Mouse (Mus musculus): ENCODE results near the gene Slc31a1. TPM values are rescaled to one million over a fixed set of nuclear protein-coding genes. Genes with fewer than 3 reads are reported as not detected.

The Slc31a1 gene
- polyA plus RNA-seq (2016; fragmentation: Nextera tagmentation; extraction: Ambion mirVana) = 46.9 and 53.6 TPM in 2 replicates

DNA sequence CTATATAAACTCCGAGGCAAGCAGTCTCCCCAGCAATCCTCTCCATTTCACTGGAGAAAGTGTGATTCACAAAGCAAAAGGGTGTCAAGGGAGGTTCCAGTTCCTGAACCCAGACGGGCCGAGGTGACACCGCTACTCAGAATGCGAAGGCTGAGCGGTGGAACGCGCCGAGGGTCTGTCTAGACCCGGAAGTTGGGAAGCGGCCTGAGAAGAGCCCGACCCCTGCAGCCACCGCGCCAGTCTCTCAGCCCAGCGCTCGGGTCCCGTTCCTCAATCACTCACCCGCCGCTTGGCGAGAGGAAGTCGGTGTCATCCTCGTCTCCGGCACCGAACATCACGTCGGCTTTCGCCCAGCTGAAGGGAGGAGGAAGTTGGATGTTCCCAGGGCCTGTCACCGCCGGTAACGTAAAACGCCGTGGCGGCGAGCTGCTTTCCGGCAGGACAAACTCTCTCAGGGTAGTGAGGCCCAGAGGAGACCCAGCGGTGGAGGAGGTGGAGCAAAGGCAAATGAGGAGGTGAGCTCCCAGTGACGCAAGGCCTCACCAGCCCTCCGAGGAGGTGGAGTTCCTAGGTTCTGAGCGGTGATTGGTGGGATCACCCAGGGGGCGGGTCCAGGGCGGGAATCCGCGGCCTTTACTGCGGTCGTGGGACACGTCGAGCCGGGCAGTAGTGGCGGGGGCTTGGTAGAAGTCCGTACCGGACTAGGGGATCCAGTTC lies at the start of gene Slc31a1, which contains the start of gene Fkbp15:
Gene Slc31a1 (plus strand): TSS at position 640 of the 717 bp plus-strand sequence.
Gene Fkbp15 (minus strand): TSS at position 461 of the 717 bp plus-strand sequence.
- Histone ChIP-seq H3K9me3 (no peaks in the 10 kb centered on the region), H3K4me3 (peak within 1 kb of the TSS; percentile 86), H3K27ac (peak within 1 kb of the TSS; percentile 92), H3K27me3 (ENCODE audit: insufficient read depth, poor library complexity, severe bottlenecking) (no peaks in the 10 kb centered on the region), H3K4me1 (peaks cover 7% of the 10 kb centered on the region; the same call in 1 of the 2 replicates), H3K36me3 (no peaks in the 10 kb centered on the region)
- under 1% methylated on average over 51 of the region's 51 CpGs for WGBS
- peak; percentile 100 for DNase-seq (ENCODE audit: low spot score)

GRCm38 (mm10) chr4:62312821-62313220 lies 47.7 kb upstream of the Slc31a1 start:
- no peak overlapping the region for H3K27ac ChIP-seq
- H3K4me1 ChIP-seq = no peaks in the 10 kb centered on the region
- peaks cover 49% of the 10 kb centered on the region for H3K36me3 ChIP-seq
- no peaks in the 10 kb centered on the region for H3K9me3 ChIP-seq
- H3K27me3 ChIP-seq (ENCODE audit: insufficient read depth, poor library complexity, severe bottlenecking) = no peaks in the 10 kb centered on the region
- DNase-seq (ENCODE audit: low spot score) = no peak
- H3K4me3 ChIP-seq = no peak overlapping the region
- WGBS = 91% methylated on average over 2 of the region's 2 CpGs

- Histone ChIP-seq H3K27me3 (ENCODE audit: insufficient read depth, poor library complexity, severe bottlenecking) (no peaks in the 10 kb centered on the region), H3K9me3 (no peaks in the 10 kb centered on the region), H3K27ac (no peak overlapping the region), H3K4me1 (no peaks in the 10 kb centered on the region), H3K36me3 (peaks cover 54% of the 10 kb centered on the region), H3K4me3 (no peak overlapping the region)
- no peak for DNase-seq (ENCODE audit: low spot score)
- WGBS = 80% methylated on average over 9 of the region's 9 CpGs
Observed at GRCm38 (mm10) chr4:62313641-62314211, 46.8 kb upstream of the Slc31a1 start.

GRCm38 (mm10) chr4:62314516-62314915 lies 46.0 kb upstream of the Slc31a1 start:
- 90% methylated on average over 3 of the region's 3 CpGs for WGBS
- Histone ChIP-seq H3K4me1 (no peaks in the 10 kb centered on the region), H3K4me3 (no peak overlapping the region), H3K27ac (no peak overlapping the region), H3K9me3 (no peaks in the 10 kb centered on the region), H3K27me3 (ENCODE audit: insufficient read depth, poor library complexity, severe bottlenecking) (no peaks in the 10 kb centered on the region), H3K36me3 (peaks cover 62% of the 10 kb centered on the region)
- no peak for DNase-seq (ENCODE audit: low spot score)

DNA sequence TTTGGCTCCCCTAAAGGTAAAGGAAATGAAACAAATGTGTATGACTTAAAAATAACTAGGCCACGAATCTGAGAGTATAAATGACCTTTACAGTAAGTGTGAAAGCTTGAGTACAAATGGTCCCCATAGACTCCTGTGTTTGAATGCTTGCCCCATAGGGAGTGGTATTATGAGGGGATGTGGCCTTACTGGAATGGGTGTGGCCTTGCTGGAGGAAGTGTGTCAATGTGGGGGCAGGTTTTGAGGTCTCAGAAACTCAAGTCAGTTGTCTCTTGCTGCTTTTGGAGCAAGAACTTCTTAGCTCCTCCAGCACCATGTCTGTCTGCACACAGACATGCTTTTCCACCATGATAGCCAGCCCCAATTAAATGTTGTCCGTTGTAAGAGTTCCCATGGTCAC lies 44.1 kb upstream of the Slc31a1 start:
- Histone ChIP-seq H3K27ac (no peak overlapping the region), H3K4me3 (no peak overlapping the region), H3K27me3 (ENCODE audit: insufficient read depth, poor library complexity, severe bottlenecking) (no peaks in the 10 kb centered on the region), H3K4me1 (no peaks in the 10 kb centered on the region), H3K36me3 (peaks cover 72% of the 10 kb centered on the region), H3K9me3 (no peaks in the 10 kb centered on the region)
- WGBS = 92% methylated on average over 2 of the region's 2 CpGs
- DNase-seq (ENCODE audit: low spot score) = no peak

- no peak overlapping the region for H3K27ac ChIP-seq
- DNase-seq (ENCODE audit: low spot score) = no peak
- H3K27me3 ChIP-seq (ENCODE audit: insufficient read depth, poor library complexity, severe bottlenecking) = no peaks in the 10 kb centered on the region
- WGBS = 53% methylated on average over 1 of the region's 1 CpGs
- peaks cover 79% of the 10 kb centered on the region for H3K36me3 ChIP-seq
- no peaks in the 10 kb centered on the region for H3K9me3 ChIP-seq
- no peaks in the 10 kb centered on the region for H3K4me1 ChIP-seq
- H3K4me3 ChIP-seq = no peak overlapping the region
Observed at GRCm38 (mm10) chr4:62318294-62318693, 42.2 kb upstream of the Slc31a1 start.

- Histone ChIP-seq H3K4me3 (no peak overlapping the region), H3K27ac (no peak overlapping the region), H3K27me3 (ENCODE audit: insufficient read depth, poor library complexity, severe bottlenecking) (no peaks in the 10 kb centered on the region), H3K36me3 (peaks cover 78% of the 10 kb centered on the region), H3K9me3 (no peaks in the 10 kb centered on the region), H3K4me1 (no peaks in the 10 kb centered on the region)
- WGBS = 83% methylated on average over 3 of the region's 3 CpGs
- no peak for DNase-seq (ENCODE audit: low spot score)
Observed at GRCm38 (mm10) chr4:62322684-62323083, 37.8 kb upstream of the Slc31a1 start.

DNA sequence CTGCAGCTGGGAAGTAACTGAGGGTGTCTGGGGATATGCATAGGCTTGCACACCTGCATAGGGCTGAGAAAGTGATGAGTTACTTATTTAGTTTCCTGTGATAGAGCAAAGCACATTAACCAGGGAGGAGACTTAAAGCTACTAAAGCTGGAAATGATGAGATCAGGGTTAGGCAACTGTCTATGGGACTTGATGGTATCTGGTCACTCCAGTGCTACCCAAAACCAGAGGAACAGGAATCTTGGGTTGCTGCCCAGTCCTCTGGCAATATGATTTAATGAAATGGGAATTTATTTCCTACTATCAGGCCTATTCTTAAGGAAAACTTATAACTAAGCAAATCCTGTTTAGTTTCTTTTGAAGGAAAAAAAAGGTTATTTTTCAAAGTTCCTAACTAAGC lies 34.4 kb upstream of the Slc31a1 start:
- no peak overlapping the region for H3K27ac ChIP-seq
- H3K9me3 ChIP-seq = no peaks in the 10 kb centered on the region
- H3K36me3 ChIP-seq = peaks cover 66% of the 10 kb centered on the region
- DNase-seq (ENCODE audit: low spot score) = no peak
- no peaks in the 10 kb centered on the region for H3K4me1 ChIP-seq
- H3K27me3 ChIP-seq (ENCODE audit: insufficient read depth, poor library complexity, severe bottlenecking) = no peaks in the 10 kb centered on the region
- no peak overlapping the region for H3K4me3 ChIP-seq

- no peak overlapping the region for H3K4me3 ChIP-seq
- H3K36me3 ChIP-seq = peaks cover 58% of the 10 kb centered on the region
- 63% methylated on average over 6 of the region's 6 CpGs for WGBS
- no peaks in the 10 kb centered on the region for H3K9me3 ChIP-seq
- H3K27me3 ChIP-seq (ENCODE audit: insufficient read depth, poor library complexity, severe bottlenecking) = no peaks in the 10 kb centered on the region
- no peak overlapping the region for H3K27ac ChIP-seq
- no peaks in the 10 kb centered on the region for H3K4me1 ChIP-seq
- no peak for DNase-seq (ENCODE audit: low spot score)
Observed at GRCm38 (mm10) chr4:62328941-62329660, 31.4 kb upstream of the Slc31a1 start.

DNA sequence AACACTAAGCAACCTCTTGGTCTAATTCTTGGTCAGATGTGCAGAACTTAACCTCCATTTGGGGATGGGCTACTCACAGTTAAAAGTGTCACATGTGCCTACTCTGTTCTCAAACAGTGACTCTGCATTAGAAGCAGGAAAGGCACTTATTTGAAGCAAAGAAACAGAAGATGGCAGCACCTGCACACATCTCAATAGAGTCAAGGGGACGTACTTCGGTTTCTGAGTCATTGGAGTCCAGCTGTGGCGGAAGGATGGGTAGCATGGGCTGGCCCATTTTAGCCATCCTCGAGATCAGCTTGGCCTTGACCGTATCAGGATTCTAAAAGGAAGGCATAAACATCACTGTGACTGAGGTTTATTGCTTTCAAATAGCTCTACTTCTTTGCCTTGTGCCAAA lies 28.6 kb upstream of the Slc31a1 start:
- WGBS = 80% methylated on average over 5 of the region's 5 CpGs
- Histone ChIP-seq H3K4me1 (no peaks in the 10 kb centered on the region), H3K9me3 (no peaks in the 10 kb centered on the region), H3K4me3 (no peak overlapping the region), H3K27ac (no peak overlapping the region), H3K27me3 (ENCODE audit: insufficient read depth, poor library complexity, severe bottlenecking) (no peaks in the 10 kb centered on the region), H3K36me3 (peaks cover 55% of the 10 kb centered on the region)
- no peak for DNase-seq (ENCODE audit: low spot score)

GRCm38 (mm10) chr4:62338536-62338935 lies 22.0 kb upstream of the Slc31a1 start:
- no peak for DNase-seq (ENCODE audit: low spot score)
- Histone ChIP-seq H3K27ac (no peak overlapping the region), H3K4me1 (no peaks in the 10 kb centered on the region), H3K9me3 (no peaks in the 10 kb centered on the region), H3K36me3 (peaks cover 38% of the 10 kb centered on the region), H3K4me3 (no peak overlapping the region), H3K27me3 (ENCODE audit: insufficient read depth, poor library complexity, severe bottlenecking) (no peaks in the 10 kb centered on the region)
- WGBS = 86% methylated on average over 5 of the region's 5 CpGs

GRCm38 (mm10) chr4:62344000-62344399 lies 16.5 kb upstream of the Slc31a1 start:
- H3K27ac ChIP-seq = no peak overlapping the region
- H3K27me3 ChIP-seq (ENCODE audit: insufficient read depth, poor library complexity, severe bottlenecking) = no peaks in the 10 kb centered on the region
- H3K36me3 ChIP-seq = peaks cover 39% of the 10 kb centered on the region
- 83% methylated on average over 1 of the region's 1 CpGs for WGBS
- H3K9me3 ChIP-seq = no peaks in the 10 kb centered on the region
- no peak overlapping the region for H3K4me3 ChIP-seq
- H3K4me1 ChIP-seq = no peaks in the 10 kb centered on the region
- DNase-seq (ENCODE audit: low spot score) = no peak

GRCm38 (mm10) chr4:62345827-62346226 lies 14.7 kb upstream of the Slc31a1 start:
- Histone ChIP-seq H3K36me3 (peaks cover 33% of the 10 kb centered on the region), H3K4me1 (no peaks in the 10 kb centered on the region), H3K9me3 (no peaks in the 10 kb centered on the region), H3K27ac (no peak overlapping the region), H3K4me3 (no peak overlapping the region), H3K27me3 (ENCODE audit: insufficient read depth, poor library complexity, severe bottlenecking) (no peaks in the 10 kb centered on the region)
- WGBS = 70% methylated on average over 4 of the region's 4 CpGs
- no peak for DNase-seq (ENCODE audit: low spot score)

Data from heart, embryonic 10.5 days (tissue).